Mouse (Mus musculus): ENCODE data around the gene Garem2.
A peak's percentile ranks its signal among the peaks of the same experiment; 100 is the strongest.

- peak; percentile 53 for TF ChIP-seq CTCF (IDR thresholded peaks at IDR 0.05; ENCODE audit: low read depth)
- TF ChIP-seq EP300 (IDR thresholded peaks at IDR 0.05; ENCODE audit: low read depth) = no peak
These were observed 9.2 kb downstream of the Garem2 start for GRCm38 (mm10) chr5:30113881-30114760.
